Mouse (Mus musculus) liver, embryonic 14.5 days (tissue): Measurements from ENCODE around the gene Gm47995.

Source experiments
- CTCF ChIP-seq: IDR thresholded peaks from 2 replicates; pipeline ENCODE4 v1.5.1; 2016; ENCODE audit warnings: antibody characterized with exemption, low read depth, control low read depth
- EP300 ChIP-seq: IDR thresholded peaks from 2 replicates; pipeline ENCODE4 v1.6.1; 2016; ENCODE audit warnings: antibody characterized with exemption, low read depth

DNA sequence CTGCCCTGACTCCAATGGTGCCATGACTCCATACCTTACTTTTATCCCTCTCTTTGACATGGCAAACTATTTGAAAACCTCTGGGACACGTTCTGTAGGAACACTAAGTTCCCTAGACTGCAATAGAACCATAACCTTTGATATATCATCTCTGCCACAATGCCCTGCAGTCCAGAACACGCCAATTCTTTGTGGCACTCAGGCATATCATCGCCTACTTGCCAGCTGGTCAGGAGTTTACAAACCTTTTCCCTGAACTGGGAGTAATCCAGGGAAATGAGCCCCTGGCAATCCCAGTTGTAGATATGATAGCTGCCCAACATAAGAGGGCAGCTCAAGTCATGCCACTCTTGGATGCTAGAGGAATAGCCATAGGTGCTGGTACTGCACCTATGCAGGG, 34.1 kb downstream of the Gm47995 start:
- TF ChIP-seq CTCF = no peak
- TF ChIP-seq EP300 = no peak
